Mouse (Mus musculus) regulatory T cell (primary cell): ENCODE data around the gene Atg4b.
"Not testable (repeated sequence)": the region's sequence is repeated elsewhere in the genome, so short reads cannot be mapped to it uniquely, and the experiment has no call there.

Source experiments
- in situ Hi-C: fragments of 300-600 bp; cut with MboI, MseI; formaldehyde crosslinking; loops from one replicate; pipeline ENCODE4 v1.15.1; 2025; ENCODE audit warnings: high pct_unique_total_duplicates

Gene Atg4b

DNA sequence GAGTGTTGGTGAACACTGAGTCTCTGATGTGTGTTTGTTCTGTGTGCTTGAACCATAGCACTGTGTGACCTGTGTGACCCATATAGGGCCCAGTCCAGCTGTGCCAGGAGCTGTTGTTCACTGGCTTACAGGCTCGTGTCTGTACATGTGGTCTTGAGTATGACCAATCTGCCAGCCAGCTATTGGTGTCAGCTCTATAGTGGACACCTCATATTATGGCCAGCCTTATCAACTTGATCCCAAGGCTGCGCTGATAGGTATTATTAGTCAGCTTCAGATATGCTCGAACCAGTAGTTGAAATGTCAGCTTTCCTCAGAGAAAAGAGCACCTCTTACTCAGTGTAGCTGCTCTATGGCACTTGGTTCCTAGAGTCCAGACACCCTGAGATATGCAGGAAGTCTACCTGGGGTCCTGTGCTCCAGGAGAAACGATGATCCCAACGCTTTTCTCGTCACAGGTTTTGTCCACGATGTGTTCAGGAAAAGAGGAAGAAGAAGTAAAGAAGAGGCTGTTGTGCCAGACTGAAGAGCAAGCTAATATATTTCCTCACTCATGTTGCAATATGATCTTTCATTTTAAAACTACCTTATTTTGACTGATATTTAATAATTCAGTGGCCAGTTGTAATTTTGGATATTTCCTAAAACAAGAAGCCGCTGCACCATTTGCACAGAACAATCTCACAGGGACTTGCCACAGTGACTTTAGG is 66.7 kb downstream of the Atg4b start:
- in situ Hi-C loops = no loop called here

DNA sequence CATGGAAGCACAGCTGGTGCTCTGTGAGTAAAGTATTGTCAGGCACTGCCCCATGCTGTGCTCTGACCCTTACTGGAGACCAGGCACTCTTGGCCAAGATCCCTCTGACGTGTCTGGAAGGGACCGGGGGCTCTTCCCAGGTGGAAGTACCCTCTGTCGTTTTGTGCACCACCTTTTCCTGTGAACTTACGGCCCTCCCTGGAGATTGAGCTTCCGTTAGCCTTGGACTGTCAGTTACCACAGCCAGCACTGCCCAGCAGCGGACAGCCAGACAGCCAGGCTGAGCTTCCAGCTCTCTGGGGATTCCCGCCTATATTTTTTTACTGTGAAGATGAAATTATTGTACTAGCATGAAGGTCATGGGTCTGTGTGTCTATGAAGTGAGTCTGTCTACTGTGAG is 67.4 kb downstream of the Atg4b start:
- in situ Hi-C loops = no loop called here

DNA sequence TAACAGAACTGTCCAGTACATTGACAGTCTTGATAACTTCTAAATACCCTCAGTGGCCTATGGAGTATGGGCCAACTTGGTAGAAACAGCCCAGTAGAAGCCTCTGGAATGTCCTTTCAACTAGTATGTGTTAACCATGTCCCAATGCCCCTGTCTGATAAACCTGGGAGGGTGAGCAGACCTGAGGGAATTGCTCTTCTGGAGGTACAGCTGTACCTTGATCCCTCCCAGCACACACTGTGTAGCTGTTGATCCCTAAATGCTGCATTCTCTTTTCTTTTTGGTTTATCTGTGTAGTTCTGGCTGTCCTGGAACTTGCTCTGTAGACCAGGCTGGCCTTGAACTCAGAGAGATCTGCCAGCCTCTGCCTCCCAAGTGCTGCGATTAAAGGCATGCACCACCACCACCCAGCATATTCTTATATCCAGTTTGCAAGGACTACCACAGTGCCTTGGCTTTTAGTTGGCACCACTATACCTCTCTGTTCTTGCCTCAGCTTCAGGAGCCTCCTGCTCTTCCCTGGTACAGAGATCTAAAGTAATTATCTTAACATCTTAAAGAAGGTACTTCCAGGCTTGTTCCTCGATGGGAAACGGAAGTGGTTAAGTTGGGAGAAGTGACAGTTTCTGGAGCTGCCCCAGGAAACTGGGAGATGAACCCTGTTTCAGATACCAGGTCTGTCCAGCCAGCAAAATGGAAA is 72.6 kb downstream of the Atg4b start:
- in situ Hi-C loops = no loop called here

DNA sequence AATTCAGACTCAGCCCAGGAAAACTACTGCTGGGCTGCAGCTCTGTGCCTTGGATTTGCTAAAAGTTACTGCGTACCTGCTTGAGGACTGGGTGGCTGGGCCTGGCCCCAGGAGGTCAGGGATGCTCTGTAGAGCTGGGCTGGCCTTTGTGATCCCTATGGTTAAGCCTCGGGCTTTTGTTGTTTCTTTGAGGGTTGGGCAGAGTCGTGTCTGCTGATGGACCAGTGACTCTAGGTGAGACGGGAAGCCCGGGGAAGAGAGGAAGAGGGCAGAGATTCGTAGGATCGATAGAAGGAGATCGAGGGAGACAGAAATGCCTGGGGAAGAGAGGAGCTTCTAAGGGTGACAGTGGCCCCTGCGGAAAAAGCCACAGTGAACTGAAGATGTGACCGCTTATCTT is 73.3 kb downstream of the Atg4b start, which contains the start of gene D2hgdh:
D2hgdh (plus strand) TSS at position 301 of the 400 bp plus-strand sequence.
- in situ Hi-C loops = no loop called here

DNA sequence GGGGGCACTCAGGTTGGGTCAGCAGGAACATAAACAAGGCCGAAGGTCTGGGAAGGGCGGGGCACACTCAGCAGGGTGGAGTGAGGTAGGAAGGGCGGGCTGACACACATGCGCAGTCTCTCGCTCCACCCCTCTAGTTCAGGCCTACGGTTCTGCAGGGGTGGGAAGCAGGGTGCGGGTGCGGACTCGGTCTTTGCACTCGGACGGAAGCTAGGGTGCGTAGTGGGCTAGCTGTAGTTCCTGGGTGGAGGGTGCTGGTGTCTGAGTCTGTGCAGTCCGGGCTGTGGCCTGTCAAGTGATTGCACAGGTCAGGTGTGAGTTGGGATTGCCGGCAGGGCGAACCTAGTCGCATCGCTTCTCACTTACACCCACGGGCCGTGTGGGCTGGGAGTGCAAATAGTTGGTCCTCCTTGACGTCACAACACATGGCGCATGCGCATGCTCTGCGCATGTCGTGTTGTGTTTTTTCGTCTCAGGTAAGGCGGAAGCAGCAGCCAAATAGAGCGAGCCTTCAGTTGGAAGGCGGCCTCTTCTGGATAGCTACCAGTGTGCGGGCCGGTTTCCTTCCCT is 73.9 kb downstream of the Atg4b start:
- in situ Hi-C loops = no loop called here

DNA sequence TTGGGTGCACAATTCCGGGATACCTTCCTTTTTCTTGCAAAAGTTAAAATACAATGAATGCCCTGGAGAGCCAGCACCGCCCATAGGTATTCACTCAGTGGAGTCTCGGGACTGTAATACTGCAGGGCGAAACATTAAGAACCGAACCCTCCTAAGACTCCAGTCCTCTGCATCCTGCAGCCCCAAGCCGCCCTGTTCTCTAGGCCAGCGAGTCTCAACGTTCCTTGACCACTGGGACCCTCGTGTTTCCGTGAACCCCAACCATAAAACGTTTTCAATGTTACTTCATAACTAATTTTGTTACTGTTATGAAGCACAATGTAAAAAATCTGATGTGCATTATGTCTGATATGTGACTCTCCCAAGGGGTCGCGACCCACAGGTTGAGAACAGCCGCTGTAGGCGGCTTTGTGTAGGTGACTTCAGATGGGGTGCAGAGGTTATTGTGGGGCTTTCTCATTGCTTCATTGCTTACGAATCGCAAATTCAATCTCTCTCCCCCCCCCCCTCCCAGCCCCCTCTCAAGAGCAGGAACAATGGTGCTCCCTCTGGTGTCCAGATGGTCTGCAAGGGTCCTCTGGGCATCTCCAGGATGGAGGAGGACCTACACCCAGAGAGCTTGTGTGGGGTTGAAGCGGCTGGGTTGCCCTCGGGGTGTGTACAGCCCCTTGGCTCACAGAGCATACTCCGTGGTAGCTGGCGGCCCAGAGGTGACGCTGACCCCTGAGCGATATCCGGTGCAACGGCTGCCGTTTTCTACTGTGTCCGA is 74.7 kb downstream of the Atg4b start:
- in situ Hi-C loops = no loop called here

DNA sequence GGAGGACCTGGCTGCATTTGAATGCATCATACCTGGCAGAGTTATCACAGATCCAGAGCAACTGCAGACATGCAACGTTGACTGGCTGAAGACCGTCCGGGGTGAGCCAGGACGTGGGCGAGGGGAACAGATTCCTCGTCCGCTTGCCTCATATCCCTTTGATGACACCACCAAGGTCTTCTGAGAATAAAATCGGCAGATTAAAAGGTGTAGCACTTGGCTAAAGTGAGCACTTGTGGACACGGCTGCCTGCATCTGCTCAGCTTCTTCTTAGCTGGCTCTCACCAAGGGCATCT is 75.2 kb downstream of the Atg4b start:
- in situ Hi-C loops = no loop called here

DNA sequence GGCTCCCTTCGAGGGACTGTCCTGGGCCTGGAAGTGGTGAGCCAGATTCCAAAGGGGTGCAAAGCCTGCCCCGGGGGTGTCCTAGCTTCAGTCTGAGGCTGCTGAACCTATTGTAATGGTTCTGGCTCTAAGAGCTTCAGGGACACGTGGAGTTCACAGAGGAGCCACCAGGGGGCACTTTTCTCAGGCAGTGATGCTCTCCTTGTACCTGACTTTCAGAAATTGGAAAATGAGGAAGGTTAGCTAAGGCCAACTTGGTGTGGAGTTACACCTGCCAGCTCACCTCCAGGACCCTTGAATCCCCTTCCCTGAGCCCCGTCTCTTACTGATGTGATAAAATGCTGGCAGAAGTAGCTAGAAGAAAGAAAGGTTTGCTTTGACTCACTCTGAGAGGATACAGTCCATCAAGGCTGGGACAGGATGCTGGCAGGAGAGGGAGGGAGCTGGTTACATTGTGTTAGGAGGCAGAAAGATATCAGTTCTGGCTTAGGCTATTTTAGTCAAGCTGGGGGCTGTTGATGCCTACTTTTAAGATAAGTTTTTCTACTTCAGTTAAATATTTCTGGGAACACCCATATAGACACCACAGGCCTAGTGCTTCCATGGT is 81.6 kb downstream of the Atg4b start:
- in situ Hi-C loops = not testable (repeated sequence)

DNA sequence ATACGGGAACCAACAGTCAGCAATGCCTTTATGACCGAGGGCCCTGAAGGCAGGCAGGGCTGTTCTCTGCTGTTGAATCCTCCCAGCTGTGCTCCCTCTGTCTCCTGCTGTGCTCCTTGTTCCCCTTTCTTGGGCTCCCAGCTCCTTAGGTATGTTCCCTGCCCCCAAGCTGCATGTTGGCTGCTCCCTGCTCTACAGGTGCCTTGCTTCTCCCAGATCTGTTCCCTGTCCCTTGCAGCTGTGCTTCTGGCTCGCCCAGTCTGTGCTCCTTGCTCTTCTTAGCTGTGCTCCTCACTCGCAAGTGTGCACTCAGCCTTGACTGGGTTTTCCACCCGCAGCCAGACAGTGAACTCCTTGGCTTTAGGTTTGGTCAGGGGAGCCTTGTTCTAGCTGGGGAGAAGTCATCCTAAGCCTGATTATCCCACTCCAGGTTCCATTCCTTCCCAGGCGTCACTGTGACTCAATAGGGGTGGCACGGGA is 83.4 kb downstream of the Atg4b start:
- in situ Hi-C loops = no loop called here

DNA sequence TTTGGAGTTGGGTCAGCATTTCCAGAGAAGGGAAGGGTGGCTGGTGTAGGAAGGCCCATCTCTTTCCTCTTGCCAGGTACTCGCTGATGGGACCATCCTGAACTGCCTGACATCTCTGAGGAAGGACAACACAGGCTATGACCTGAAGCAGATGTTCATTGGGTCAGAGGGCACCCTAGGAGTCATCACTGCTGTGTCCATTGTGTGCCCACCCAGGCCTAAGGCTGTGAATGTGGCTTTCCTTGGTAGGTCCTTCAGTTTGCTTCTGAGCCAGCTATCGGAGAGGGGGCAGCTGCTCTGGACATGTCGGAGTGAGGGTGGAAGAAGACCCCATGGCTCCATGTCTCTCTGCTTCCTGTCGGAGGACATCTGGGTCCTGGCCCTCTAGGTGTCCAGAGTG is 83.9 kb downstream of the Atg4b start:
- in situ Hi-C loops = no loop called here

DNA sequence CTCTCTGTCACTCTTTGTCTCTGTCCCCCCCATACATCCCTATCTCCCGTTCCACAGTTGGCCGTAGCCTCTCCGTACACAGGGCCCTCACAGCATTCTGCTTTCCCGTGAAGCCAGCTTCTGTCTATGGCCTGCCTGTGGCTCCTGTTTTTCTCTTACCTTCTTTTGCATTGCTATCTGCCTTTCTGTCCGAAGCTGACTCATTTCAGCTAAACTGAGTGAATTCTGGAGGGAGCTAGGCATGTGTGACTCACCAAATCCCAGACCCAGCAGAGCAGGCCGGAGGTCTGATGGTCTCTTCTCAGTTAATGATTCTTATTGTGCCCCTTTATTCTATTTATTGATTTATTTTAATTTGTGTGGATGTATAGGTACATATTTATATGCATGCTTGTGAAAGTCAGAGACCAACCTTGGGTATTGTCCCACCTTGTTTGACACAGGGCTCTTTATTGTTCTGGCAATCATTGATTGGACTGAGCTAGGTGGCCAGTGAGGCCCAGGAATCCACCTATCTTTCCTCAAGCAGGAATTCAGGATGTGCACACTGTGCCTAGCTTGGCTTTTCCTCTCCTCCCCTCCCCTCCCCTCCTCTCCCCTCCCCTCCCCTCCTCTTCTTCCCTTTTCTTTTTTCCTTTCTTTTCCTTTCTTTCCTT is 84.7 kb downstream of the Atg4b start:
- in situ Hi-C loops = no loop called here

DNA sequence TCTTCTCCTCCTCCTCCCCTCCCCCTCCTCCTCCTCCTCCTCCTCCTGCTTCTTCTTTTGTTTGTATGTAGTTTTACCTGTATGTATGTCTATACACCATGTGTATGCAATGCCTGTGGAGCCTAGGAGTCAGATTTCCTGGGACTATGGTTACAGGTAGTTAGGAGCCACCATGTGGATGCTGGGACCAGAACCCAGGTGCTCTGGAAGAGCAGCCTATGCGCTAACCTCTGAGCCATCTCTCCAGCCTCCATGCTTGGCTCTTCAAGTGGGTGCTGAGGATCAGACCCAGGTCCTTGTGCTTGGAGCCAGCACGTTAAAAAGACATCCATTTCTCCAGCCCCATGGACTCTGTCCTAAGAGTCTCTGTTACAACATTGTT is 85.2 kb downstream of the Atg4b start:
- in situ Hi-C loops = no loop called here

DNA sequence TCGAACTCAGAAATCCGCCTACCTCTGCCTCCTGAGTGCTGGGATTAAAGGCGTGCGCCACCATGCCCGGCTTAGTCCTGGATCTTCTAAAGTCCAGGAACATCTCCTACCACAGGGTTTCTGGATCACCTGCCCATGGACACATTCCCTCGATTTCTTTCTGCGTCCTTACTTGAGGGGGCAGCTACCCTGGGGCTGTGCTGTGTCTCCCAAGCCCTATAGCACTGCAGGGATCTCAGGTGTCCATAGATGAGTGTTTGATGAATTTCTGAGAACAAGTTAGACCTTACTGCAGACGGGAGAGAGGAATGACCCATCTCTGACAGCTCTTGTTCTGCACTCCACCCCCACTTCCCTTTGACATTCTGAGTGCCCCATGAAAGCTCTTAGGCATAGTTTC is 86.0 kb downstream of the Atg4b start:
- in situ Hi-C loops = no loop called here

DNA sequence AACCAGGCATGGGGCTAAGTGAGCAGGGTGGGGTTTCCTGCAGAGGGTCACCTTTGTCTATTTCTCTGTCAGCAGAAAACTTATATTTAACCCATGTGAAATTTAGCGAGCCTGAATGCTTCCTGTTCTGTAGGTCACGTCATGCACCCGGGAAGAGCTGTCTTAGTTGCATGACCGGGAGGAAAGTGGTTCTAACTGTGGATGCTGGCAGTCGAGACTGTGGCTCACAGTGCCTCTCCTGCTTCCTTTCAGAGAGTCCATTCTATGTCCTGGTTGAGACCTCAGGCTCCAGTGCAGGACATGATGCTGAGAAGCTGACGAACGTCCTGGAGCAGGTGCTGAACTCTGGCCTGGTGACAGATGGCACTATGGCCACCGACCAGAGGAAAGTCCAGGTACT is 87.3 kb downstream of the Atg4b start:
- in situ Hi-C loops = not testable (repeated sequence)
